Mouse (Mus musculus) forebrain, embryonic 13.5 days (tissue): Measurements from ENCODE around the gene Klk10. TPM values are rescaled to one million over a fixed set of nuclear protein-coding genes. Genes with fewer than 3 reads are reported as not detected.

Experiments used
- ATAC-seq: fragments of 200-750 bp; cut with Nextera tagmentation; 2 replicates; pipeline ENCODE4 v1.8.0; 2017
- H3K27ac ChIP-seq: fragments of 300-500 bp; sonication (generic); 2 replicates; pipeline ENCODE4 v1.5.1; 2015; ENCODE audit warnings: inconsistent platforms, mild to moderate bottlenecking, moderate library complexity
- H3K27me3 ChIP-seq: fragments of 300-500 bp; sonication (generic); 2 replicates; pipeline ENCODE4 v1.6.1; 2015; ENCODE audit warnings: mild to moderate bottlenecking, inconsistent platforms
- H3K36me3 ChIP-seq: fragments of 300-500 bp; sonication (generic); 2 replicates; pipeline ENCODE4 v1.6.1; 2015; ENCODE audit warnings: mild to moderate bottlenecking, inconsistent platforms; ENCODE audit not compliant: poor library complexity, severe bottlenecking
- H3K4me1 ChIP-seq: fragments of 300-500 bp; sonication (generic); 2 replicates; pipeline ENCODE4 v1.6.1; 2015; ENCODE audit warnings: inconsistent platforms
- H3K4me2 ChIP-seq: fragments of 300-500 bp; sonication (generic); 2 replicates; pipeline ENCODE4 v1.6.1; 2015; ENCODE audit warnings: inconsistent platforms, mild to moderate bottlenecking, moderate library complexity
- H3K4me3 ChIP-seq: fragments of 300-500 bp; sonication (generic); 2 replicates; pipeline ENCODE4 v1.5.1; 2015; ENCODE audit warnings: mild to moderate bottlenecking, inconsistent platforms
- H3K9ac ChIP-seq: fragments of 300-500 bp; sonication (generic); 2 replicates; pipeline ENCODE4 v1.6.1; 2015; ENCODE audit warnings: mild to moderate bottlenecking, inconsistent platforms
- H3K9me3 ChIP-seq: fragments of 300-500 bp; sonication (generic); replicated peaks from 2 replicates; pipeline ENCODE4 v1.6.1; 2016; ENCODE audit warnings: inconsistent platforms
- WGBS: fragments of 180-500 bp; shearing (Covaris S2); methylation state at CpG from one replicate; pipeline ENCODE4 v1.1.7; 2015; 5-methylcytosine and 5-hydroxymethylcytosine counted together
- polyA plus RNA-seq: library from polyadenylated mRNA; unstranded; fragments of >200 nt; fragmentation: Nextera tagmentation; extraction: Ambion mirVana; gene quantifications from 2 replicates; pipeline ENCODE4 v1.2.1, GENCODE M21; 2015

Klk10 gene
- polyA plus RNA-seq: not detected in 2 replicates

- Histone ChIP-seq H3K4me3 (no peak within 1 kb of the TSS), H3K27me3 (peaks cover 9% of the 10 kb centered on the region), H3K36me3 (no peaks in the 10 kb centered on the region), H3K27ac (no peak within 1 kb of the TSS), H3K9me3 (no peaks in the 10 kb centered on the region), H3K9ac (no peak within 1 kb of the TSS), H3K4me1 (no peaks in the 10 kb centered on the region), H3K4me2 (no peak within 1 kb of the TSS)
- ATAC-seq: no peak
- WGBS: 61% methylated on average over 5 of the region's 5 CpGs
Observed at GRCm38 (mm10) chr7:43780746-43781145, at the start of gene Klk10. Klk10 (plus strand) TSS chr7:43781035.

GRCm38 (mm10) chr7:43747788-43748187, 33.0 kb upstream of the Klk10 start:
- H3K9me3 ChIP-seq: no peaks in the 10 kb centered on the region
- H3K27me3 ChIP-seq: no peaks in the 10 kb centered on the region
- 69% methylated on average over 1 of the region's 1 CpGs for WGBS
- no peaks in the 10 kb centered on the region for H3K4me1 ChIP-seq
- no peak overlapping the region for H3K9ac ChIP-seq
- no peak for ATAC-seq
- no peak overlapping the region for H3K27ac ChIP-seq
- no peak overlapping the region for H3K4me3 ChIP-seq
- H3K36me3 ChIP-seq: no peaks in the 10 kb centered on the region
- H3K4me2 ChIP-seq: no peak overlapping the region

GRCm38 (mm10) chr7:43752806-43753205, 28.0 kb upstream of the Klk10 start:
- ATAC-seq: no peak
- Histone ChIP-seq H3K9ac (no peak overlapping the region), H3K27me3 (no peaks in the 10 kb centered on the region), H3K9me3 (no peaks in the 10 kb centered on the region), H3K36me3 (no peaks in the 10 kb centered on the region), H3K4me3 (no peak overlapping the region), H3K4me2 (no peak overlapping the region), H3K4me1 (no peaks in the 10 kb centered on the region), H3K27ac (no peak overlapping the region)
- WGBS: 75% methylated on average over 2 of the region's 2 CpGs

GRCm38 (mm10) chr7:43766484-43766883, 14.4 kb upstream of the Klk10 start:
- Histone ChIP-seq H3K9ac (no peak overlapping the region), H3K9me3 (no peaks in the 10 kb centered on the region), H3K4me2 (no peak overlapping the region), H3K4me3 (no peak overlapping the region), H3K36me3 (no peaks in the 10 kb centered on the region), H3K27me3 (no peaks in the 10 kb centered on the region), H3K4me1 (no peaks in the 10 kb centered on the region), H3K27ac (no peak overlapping the region)
- no peak for ATAC-seq
- 41% methylated on average over 8 of the region's 8 CpGs for WGBS

GRCm38 (mm10) chr7:43768597-43768996, 12.2 kb upstream of the Klk10 start, which contains the start of gene Klk12:
Klk12 (plus strand) TSS chr7:43768897.
- no peak for ATAC-seq
- 75% methylated on average over 4 of the region's 4 CpGs for WGBS

GRCm38 (mm10) chr7:43769636-43770035, 11.2 kb upstream of the Klk10 start:
- no peak for ATAC-seq
- Histone ChIP-seq H3K9ac (no peak overlapping the region), H3K27me3 (no peaks in the 10 kb centered on the region), H3K9me3 (no peaks in the 10 kb centered on the region), H3K27ac (no peak overlapping the region), H3K36me3 (no peaks in the 10 kb centered on the region), H3K4me3 (no peak overlapping the region), H3K4me1 (no peaks in the 10 kb centered on the region), H3K4me2 (no peak overlapping the region)
- 91% methylated on average over 8 of the region's 8 CpGs for WGBS

More at GRCm38 (mm10) chr7:43768597-43768996, 12.2 kb upstream of the Klk10 start, which contains the start of gene Klk12:
- H3K27me3 ChIP-seq: no peaks in the 10 kb centered on the region
- no peak within 1 kb of the TSS for H3K4me2 ChIP-seq
- H3K4me1 ChIP-seq: no peaks in the 10 kb centered on the region
- no peak within 1 kb of the TSS for H3K9ac ChIP-seq
- no peak within 1 kb of the TSS for H3K4me3 ChIP-seq
- H3K9me3 ChIP-seq: no peaks in the 10 kb centered on the region
- H3K27ac ChIP-seq: no peak within 1 kb of the TSS
- H3K36me3 ChIP-seq: no peaks in the 10 kb centered on the region

GRCm38 (mm10) chr7:43770701-43771100, 10.1 kb upstream of the Klk10 start:
- WGBS: 94% methylated on average over 10 of the region's 10 CpGs
- Histone ChIP-seq H3K4me2 (no peak overlapping the region), H3K4me3 (no peak overlapping the region), H3K27ac (no peak overlapping the region), H3K27me3 (no peaks in the 10 kb centered on the region), H3K9me3 (no peaks in the 10 kb centered on the region), H3K36me3 (no peaks in the 10 kb centered on the region), H3K4me1 (no peaks in the 10 kb centered on the region), H3K9ac (no peak overlapping the region)
- ATAC-seq: no peak

GRCm38 (mm10) chr7:43771916-43772315, 8.9 kb upstream of the Klk10 start:
- Histone ChIP-seq H3K9ac (no peak overlapping the region), H3K9me3 (no peaks in the 10 kb centered on the region), H3K4me1 (no peaks in the 10 kb centered on the region), H3K4me3 (no peak overlapping the region), H3K4me2 (no peak overlapping the region), H3K36me3 (no peaks in the 10 kb centered on the region), H3K27me3 (no peaks in the 10 kb centered on the region), H3K27ac (no peak overlapping the region)
- ATAC-seq: no peak
- 95% methylated on average over 6 of the region's 6 CpGs for WGBS

GRCm38 (mm10) chr7:43772901-43773300, 7.9 kb upstream of the Klk10 start:
- no peak overlapping the region for H3K27ac ChIP-seq
- WGBS: 69% methylated on average over 3 of the region's 3 CpGs
- H3K4me1 ChIP-seq: no peaks in the 10 kb centered on the region
- no peaks in the 10 kb centered on the region for H3K9me3 ChIP-seq
- no peak overlapping the region for H3K4me2 ChIP-seq
- ATAC-seq: no peak
- H3K36me3 ChIP-seq: no peaks in the 10 kb centered on the region
- H3K4me3 ChIP-seq: no peak overlapping the region
- no peak overlapping the region for H3K9ac ChIP-seq
- no peaks in the 10 kb centered on the region for H3K27me3 ChIP-seq

- H3K27me3 ChIP-seq: no peaks in the 10 kb centered on the region
- H3K36me3 ChIP-seq: no peaks in the 10 kb centered on the region
- H3K4me1 ChIP-seq: no peaks in the 10 kb centered on the region
- no peak within 1 kb of the TSS for H3K4me2 ChIP-seq
- WGBS: 92% methylated on average over 5 of the region's 5 CpGs
- no peaks in the 10 kb centered on the region for H3K9me3 ChIP-seq
- no peak within 1 kb of the TSS for H3K9ac ChIP-seq
- H3K27ac ChIP-seq: no peak within 1 kb of the TSS
- ATAC-seq: no peak
- H3K4me3 ChIP-seq: no peak within 1 kb of the TSS
Observed at GRCm38 (mm10) chr7:43774364-43774763, 6.5 kb upstream of the Klk10 start, which contains the start of gene Klk11. Klk11 (plus strand) TSS chr7:43774604.

- Histone ChIP-seq H3K27ac (no peak overlapping the region), H3K4me3 (no peak overlapping the region), H3K9me3 (no peaks in the 10 kb centered on the region), H3K36me3 (no peaks in the 10 kb centered on the region), H3K4me2 (no peak overlapping the region), H3K4me1 (no peaks in the 10 kb centered on the region), H3K9ac (no peak overlapping the region), H3K27me3 (no peaks in the 10 kb centered on the region)
- 37% methylated on average over 6 of the region's 6 CpGs for WGBS
- no peak for ATAC-seq
Observed at GRCm38 (mm10) chr7:43774802-43775201, 6.0 kb upstream of the Klk10 start.

GRCm38 (mm10) chr7:43775311-43776057, 5.4 kb upstream of the Klk10 start:
- Histone ChIP-seq H3K27ac (no peak overlapping the region), H3K4me2 (no peak overlapping the region), H3K4me1 (no peaks in the 10 kb centered on the region), H3K4me3 (no peak overlapping the region), H3K9ac (no peak overlapping the region), H3K27me3 (no peaks in the 10 kb centered on the region), H3K9me3 (no peaks in the 10 kb centered on the region), H3K36me3 (no peaks in the 10 kb centered on the region)
- ATAC-seq: no peak
- WGBS: 43% methylated on average over 7 of the region's 7 CpGs

GRCm38 (mm10) chr7:43776506-43776905, 4.3 kb upstream of the Klk10 start:
- H3K4me3 ChIP-seq: no peak overlapping the region
- 85% methylated on average over 5 of the region's 5 CpGs for WGBS

More at GRCm38 (mm10) chr7:43776506-43776905, 4.3 kb upstream of the Klk10 start:
- ATAC-seq: no peak
- H3K27ac ChIP-seq: no peak overlapping the region
- H3K4me2 ChIP-seq: no peak overlapping the region
- no peaks in the 10 kb centered on the region for H3K9me3 ChIP-seq
- no peak overlapping the region for H3K9ac ChIP-seq
- no peaks in the 10 kb centered on the region for H3K4me1 ChIP-seq
- no peaks in the 10 kb centered on the region for H3K36me3 ChIP-seq
- H3K27me3 ChIP-seq: no peaks in the 10 kb centered on the region
